Mouse (Mus musculus): ENCODE measurements around the gene Hipk4. TPM values are rescaled to one million over a fixed set of nuclear protein-coding genes. Genes with fewer than 3 reads are reported as not detected.

The Hipk4 gene
- polyA plus RNA-seq, 1 experiment from 2014 or later, result 0.10 TPM

DNA sequence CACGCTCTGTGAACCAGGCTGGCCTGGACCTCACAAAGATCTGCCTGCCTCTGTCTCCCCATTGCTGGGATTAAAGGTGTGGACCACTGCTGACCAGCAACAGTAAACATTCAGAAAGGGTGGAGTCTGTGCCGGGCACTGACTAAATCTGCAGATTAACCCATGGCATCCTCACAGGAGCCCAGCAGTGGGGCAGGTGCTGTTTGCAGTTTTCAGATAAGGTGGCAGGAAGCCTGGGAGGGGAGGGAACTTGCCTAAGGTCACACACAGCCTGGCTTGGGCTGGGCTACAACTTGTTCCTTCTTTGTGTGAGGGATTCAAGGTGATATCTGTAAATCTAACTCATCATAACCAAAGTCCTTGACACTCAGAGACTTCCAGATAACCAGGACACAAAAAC lies 17.5 kb downstream of the Hipk4 start:
- Histone ChIP-seq H3K4me3 (ENCODE audit: low read depth, low read length) (no peak overlapping the region), H3K9me3 (ENCODE audit: control insufficient read depth) (no peaks in the 10 kb centered on the region), H3K4me1 (replicated peaks; ENCODE audit: control insufficient read depth, insufficient read depth, low read length) (no peaks in the 10 kb centered on the region), H3K27me3 (replicated peaks; ENCODE audit: control insufficient read depth, insufficient read depth, low read length) (no peaks in the 10 kb centered on the region), H3K36me3 (ENCODE audit: control insufficient read depth, insufficient read depth) (peaks cover 8% of the 10 kb centered on the region; the same call in 1 of the 2 replicates), H3K9ac (ENCODE audit: low read depth, low read length) (no peak overlapping the region), H3K4me2 (replicated peaks; ENCODE audit: low read depth) (no peak overlapping the region), H3K27ac (ENCODE audit: low read depth, low read length) (no peak overlapping the region)
- WGBS, result 54% methylated on average over 2 of the region's 2 CpGs
- no peak for ATAC-seq
- no peak for TF ChIP-seq CTCF (IDR thresholded peaks at IDR 0.05; ENCODE audit: low read depth)

DNA sequence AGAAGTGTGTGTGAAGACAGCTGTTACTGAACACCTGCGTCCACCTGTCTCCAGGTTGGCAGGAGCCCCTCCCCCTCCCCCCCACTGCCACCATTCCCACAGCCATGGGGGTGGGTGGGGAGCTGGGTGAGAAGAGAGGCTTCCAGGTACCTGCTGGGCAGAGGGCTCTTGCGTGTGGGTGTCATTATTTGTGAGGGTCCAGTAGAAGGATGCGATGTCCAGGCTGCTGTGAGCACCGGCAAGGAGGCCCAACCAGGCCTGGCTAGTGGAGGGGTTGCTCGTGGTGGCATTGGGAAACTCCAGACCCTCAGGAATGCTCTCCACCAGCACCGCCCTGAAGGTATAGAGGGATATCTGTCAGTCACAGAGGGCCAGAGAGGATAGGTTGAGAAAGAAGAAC lies 17.9 kb downstream of the Hipk4 start:
- H3K27ac ChIP-seq (ENCODE audit: low read depth, low read length), result no peak overlapping the region
- no peaks in the 10 kb centered on the region for H3K27me3 ChIP-seq (replicated peaks; ENCODE audit: control insufficient read depth, insufficient read depth, low read length)
- peaks cover 6% of the 10 kb centered on the region; the same call in 1 of the 2 replicates for H3K36me3 ChIP-seq (ENCODE audit: control insufficient read depth, insufficient read depth)
- H3K4me3 ChIP-seq (ENCODE audit: low read depth, low read length), result no peak overlapping the region
- no peak for ATAC-seq
- no peak overlapping the region for H3K4me2 ChIP-seq (replicated peaks; ENCODE audit: low read depth)
- no peaks in the 10 kb centered on the region for H3K4me1 ChIP-seq (replicated peaks; ENCODE audit: control insufficient read depth, insufficient read depth, low read length)
- H3K9me3 ChIP-seq (ENCODE audit: control insufficient read depth), result no peaks in the 10 kb centered on the region
- TF ChIP-seq CTCF (IDR thresholded peaks at IDR 0.05; ENCODE audit: low read depth), result no peak
- 81% methylated on average over 6 of the region's 6 CpGs for WGBS
- no peak overlapping the region for H3K9ac ChIP-seq (ENCODE audit: low read depth, low read length)

DNA sequence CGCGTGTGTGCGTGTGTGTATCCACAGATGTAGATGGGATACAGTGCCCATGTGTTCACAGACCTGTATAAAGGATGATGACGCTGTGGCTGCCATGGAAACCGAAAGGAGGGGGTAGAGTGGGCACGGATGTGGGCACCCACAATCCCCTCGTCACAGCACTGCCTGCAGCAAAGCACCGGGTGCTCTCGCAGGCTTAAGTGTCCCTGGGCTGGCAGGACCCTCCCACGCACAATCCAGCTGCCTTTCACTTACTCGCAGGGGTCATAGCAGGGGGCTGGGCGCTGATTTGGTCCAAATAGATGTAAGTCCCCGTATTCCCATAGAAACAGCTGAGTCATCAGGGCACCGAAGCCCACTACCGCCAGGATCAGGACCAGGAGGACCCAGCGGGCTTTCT lies 18.4 kb downstream of the Hipk4 start:
- peaks cover 6% of the 10 kb centered on the region; the same call in 1 of the 2 replicates for H3K36me3 ChIP-seq (ENCODE audit: control insufficient read depth, insufficient read depth)
- no peaks in the 10 kb centered on the region for H3K9me3 ChIP-seq (ENCODE audit: control insufficient read depth)
- H3K9ac ChIP-seq (ENCODE audit: low read depth, low read length), result no peak overlapping the region
- no peak overlapping the region for H3K4me2 ChIP-seq (replicated peaks; ENCODE audit: low read depth)
- no peaks in the 10 kb centered on the region for H3K27me3 ChIP-seq (replicated peaks; ENCODE audit: control insufficient read depth, insufficient read depth, low read length)
- no peak overlapping the region for H3K27ac ChIP-seq (ENCODE audit: low read depth, low read length)
- H3K4me1 ChIP-seq (replicated peaks; ENCODE audit: control insufficient read depth, insufficient read depth, low read length), result no peaks in the 10 kb centered on the region
- TF ChIP-seq CTCF (IDR thresholded peaks at IDR 0.05; ENCODE audit: low read depth), result no peak
- no peak overlapping the region for H3K4me3 ChIP-seq (ENCODE audit: low read depth, low read length)
- ATAC-seq, result no peak
- WGBS, result 86% methylated on average over 16 of the region's 16 CpGs

DNA sequence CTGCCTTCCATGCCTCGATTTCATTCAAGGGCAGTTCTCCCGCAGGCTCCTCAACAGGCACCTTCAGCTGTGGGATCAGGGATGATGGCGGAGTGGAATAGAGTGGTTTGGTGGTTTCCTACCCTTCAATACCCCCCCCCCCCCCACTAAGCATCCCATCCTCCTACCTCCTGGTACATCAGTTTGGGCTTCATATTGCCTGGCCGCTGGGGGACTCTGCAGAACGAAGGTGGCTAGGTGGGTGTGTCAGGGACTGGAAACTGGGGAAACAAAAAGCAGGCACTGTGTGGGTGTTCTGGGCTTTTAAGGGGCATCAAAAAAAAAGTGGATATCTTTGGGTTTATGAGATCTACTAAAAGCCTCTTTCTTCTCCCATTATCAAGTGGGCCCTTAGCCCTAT lies 18.9 kb downstream of the Hipk4 start:
- ATAC-seq, result no peak
- Histone ChIP-seq H3K36me3 (ENCODE audit: control insufficient read depth, insufficient read depth) (0 out of 2 replicates have a peak, but pooled peaks cover 6% of the 10 kb centered on the region), H3K9me3 (ENCODE audit: control insufficient read depth) (no peaks in the 10 kb centered on the region), H3K9ac (ENCODE audit: low read depth, low read length) (no peak overlapping the region), H3K27ac (ENCODE audit: low read depth, low read length) (no peak overlapping the region), H3K4me2 (replicated peaks; ENCODE audit: low read depth) (peak overlapping the region; percentile 97), H3K4me3 (ENCODE audit: low read depth, low read length) (peak overlapping the region; percentile 51), H3K4me1 (replicated peaks; ENCODE audit: control insufficient read depth, insufficient read depth, low read length) (no peaks in the 10 kb centered on the region), H3K27me3 (replicated peaks; ENCODE audit: control insufficient read depth, insufficient read depth, low read length) (no peaks in the 10 kb centered on the region)
- no peak for TF ChIP-seq CTCF (IDR thresholded peaks at IDR 0.05; ENCODE audit: low read depth)
- WGBS, result 67% methylated on average over 5 of the region's 5 CpGs

DNA sequence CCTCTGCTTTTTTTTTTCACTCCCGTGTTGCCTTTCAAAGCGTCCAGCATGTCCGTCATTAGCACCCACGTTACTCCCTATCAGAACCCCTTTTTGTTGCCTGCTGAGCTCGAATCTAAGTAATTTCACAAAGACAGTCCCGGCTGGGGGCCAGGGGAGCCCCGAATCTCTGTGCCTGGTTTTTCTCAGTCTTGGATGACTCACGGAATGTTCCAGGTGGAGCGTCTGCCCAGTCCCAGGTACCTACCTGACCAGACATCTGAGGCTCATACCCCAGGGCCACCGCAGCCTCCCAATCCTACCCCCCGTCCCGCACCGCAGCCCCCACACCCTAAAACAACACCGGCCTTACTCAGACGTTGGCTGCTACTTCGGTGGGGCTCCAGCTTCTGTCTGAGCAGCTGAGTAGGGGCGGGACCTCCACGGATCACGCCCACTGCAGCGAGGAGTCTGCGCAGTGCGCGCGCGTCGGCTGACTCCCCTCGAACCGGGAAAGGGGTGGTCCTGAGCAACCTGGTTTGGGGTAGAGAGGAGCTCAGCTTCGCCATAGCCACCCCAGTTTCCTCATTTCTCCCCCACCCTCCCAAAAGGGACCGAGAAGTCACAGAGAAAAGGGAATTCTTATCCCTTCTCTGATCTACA lies 19.4 kb downstream of the Hipk4 start:
- WGBS, result under 1% methylated on average over 30 of the region's 30 CpGs

DNA sequence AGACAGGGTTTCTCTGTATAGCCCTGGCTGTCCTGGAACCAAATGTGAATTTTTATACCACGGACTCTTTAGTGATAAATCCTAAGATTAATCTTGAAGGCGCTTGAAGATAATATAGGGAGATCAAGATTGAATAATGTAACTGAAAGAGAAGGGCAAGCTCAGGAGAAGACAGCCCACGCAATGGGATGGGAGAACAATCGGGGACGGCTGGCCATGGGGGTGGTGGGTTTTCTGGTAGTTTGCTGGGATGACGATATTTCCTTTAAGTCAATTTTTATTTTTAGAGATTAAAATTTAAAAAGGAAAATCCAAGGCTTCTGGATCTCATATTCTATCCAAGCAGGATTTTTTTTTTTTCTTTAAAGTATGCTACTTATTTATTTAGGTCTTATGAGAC lies 20.0 kb downstream of the Hipk4 start:
- TF ChIP-seq CTCF (IDR thresholded peaks at IDR 0.05; ENCODE audit: low read depth), result no peak
- 37% methylated on average over 6 of the region's 6 CpGs for WGBS
- H3K36me3 ChIP-seq (ENCODE audit: control insufficient read depth, insufficient read depth), result no peaks in the 10 kb centered on the region
- ATAC-seq, result no peak
- H3K9me3 ChIP-seq (ENCODE audit: control insufficient read depth), result no peaks in the 10 kb centered on the region
- H3K27ac ChIP-seq (ENCODE audit: low read depth, low read length), result no peak overlapping the region
- H3K27me3 ChIP-seq (replicated peaks; ENCODE audit: control insufficient read depth, insufficient read depth, low read length), result no peaks in the 10 kb centered on the region
- peak overlapping the region; percentile 97 for H3K4me2 ChIP-seq (replicated peaks; ENCODE audit: low read depth)
- H3K9ac ChIP-seq (ENCODE audit: low read depth, low read length), result peak overlapping the region; percentile 58
- H3K4me1 ChIP-seq (replicated peaks; ENCODE audit: control insufficient read depth, insufficient read depth, low read length), result no peaks in the 10 kb centered on the region
- peak overlapping the region; percentile 51 for H3K4me3 ChIP-seq (ENCODE audit: low read depth, low read length)

More for the DNA sequence above, 19.4 kb downstream of the Hipk4 start:
- no peak for TF ChIP-seq CTCF (IDR thresholded peaks at IDR 0.05; ENCODE audit: low read depth)
- H3K9me3 ChIP-seq (ENCODE audit: control insufficient read depth), result no peaks in the 10 kb centered on the region
- no peaks in the 10 kb centered on the region for H3K4me1 ChIP-seq (replicated peaks; ENCODE audit: control insufficient read depth, insufficient read depth, low read length)
- H3K4me2 ChIP-seq (replicated peaks; ENCODE audit: low read depth), result peak overlapping the region; percentile 97
- H3K9ac ChIP-seq (ENCODE audit: low read depth, low read length), result peak overlapping the region; percentile 58
- peak overlapping the region; percentile 51 for H3K4me3 ChIP-seq (ENCODE audit: low read depth, low read length)
- ATAC-seq, result peak; percentile 75
- no peak overlapping the region for H3K27ac ChIP-seq (ENCODE audit: low read depth, low read length)
- no peaks in the 10 kb centered on the region for H3K27me3 ChIP-seq (replicated peaks; ENCODE audit: control insufficient read depth, insufficient read depth, low read length)
- H3K36me3 ChIP-seq (ENCODE audit: control insufficient read depth, insufficient read depth), result 0 out of 2 replicates have a peak, but pooled peaks cover 3% of the 10 kb centered on the region

All from intestine, postnatal 0 days (tissue).